Mouse (Mus musculus): ENCODE measurements around the gene Hoxd13. TPM values are rescaled to one million over a fixed set of nuclear protein-coding genes. Genes with fewer than 3 reads are reported as not detected.
A peak's percentile ranks its signal among the peaks of the same experiment; 100 is the strongest.

Gene Hoxd13
- polyA plus RNA-seq, 1 experiment from 2014 or later, result 0.14 TPM

- peaks cover 56% of the 10 kb centered on the region for H3K27me3 ChIP-seq (replicated peaks)
- H3K36me3 ChIP-seq, result no peaks in the 10 kb centered on the region
- peak overlapping the region; percentile 68 for H3K4me2 ChIP-seq
- H3K27ac ChIP-seq (replicated peaks), result peak overlapping the region; percentile 84
- peak overlapping the region; percentile 47 for H3K9ac ChIP-seq (replicated peaks)
- peaks cover 41% of the 10 kb centered on the region for H3K4me1 ChIP-seq
- no peaks in the 10 kb centered on the region for H3K9me3 ChIP-seq (replicated peaks)
- ATAC-seq (ENCODE audit: low FRiP score), result peak; percentile 32; the same call in 1 of the 2 replicates
- WGBS, result 3% methylated on average over 35 of the region's 35 CpGs
- peak overlapping the region; percentile 50 for H3K4me3 ChIP-seq (replicated peaks)
Measured at GRCm38 (mm10) chr2:74691995-74692807, 24.1 kb downstream of the Hoxd13 start.

DNA sequence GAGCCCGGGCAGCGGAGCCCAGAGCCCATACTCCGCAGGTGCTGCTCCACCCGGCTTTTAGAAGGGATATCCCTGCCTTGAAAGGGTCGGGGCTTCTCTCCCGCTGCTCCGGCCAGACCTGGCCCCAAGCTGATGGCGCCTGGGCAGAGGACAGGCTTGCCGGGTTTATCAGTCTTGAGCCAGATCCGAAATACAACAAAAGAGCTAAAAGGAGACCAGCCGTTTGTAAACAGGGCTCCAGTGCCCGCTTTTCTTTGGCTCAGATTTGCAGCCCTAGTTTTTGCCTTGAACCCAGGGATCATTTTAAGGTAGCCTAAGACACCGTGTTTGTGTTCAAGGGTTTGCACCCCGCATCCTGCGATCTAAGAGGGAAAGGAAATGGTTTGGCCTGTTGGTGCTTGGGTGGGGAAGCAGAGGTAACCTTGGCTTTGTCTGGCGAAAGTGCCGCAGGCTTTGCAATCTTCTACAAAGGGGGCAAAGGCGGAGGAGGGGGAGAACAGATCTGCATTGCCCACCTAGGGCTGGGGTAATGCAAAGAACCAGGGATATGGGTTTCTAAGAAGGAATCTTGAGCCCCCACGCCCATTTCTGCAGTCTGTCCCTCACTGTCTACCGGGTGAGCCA lies 24.8 kb downstream of the Hoxd13 start:
- H3K4me1 ChIP-seq, result peaks cover 46% of the 10 kb centered on the region
- H3K9ac ChIP-seq (replicated peaks), result peak overlapping the region; percentile 47
- H3K9me3 ChIP-seq (replicated peaks), result no peaks in the 10 kb centered on the region
- WGBS, result 1% methylated on average over 20 of the region's 20 CpGs
- peaks cover 53% of the 10 kb centered on the region for H3K27me3 ChIP-seq (replicated peaks)
- H3K36me3 ChIP-seq, result no peaks in the 10 kb centered on the region
- H3K27ac ChIP-seq (replicated peaks), result peak overlapping the region; percentile 84
- ATAC-seq (ENCODE audit: low FRiP score), result no peak
- H3K4me2 ChIP-seq, result peak overlapping the region; percentile 68
- H3K4me3 ChIP-seq (replicated peaks), result peak overlapping the region; percentile 50

DNA sequence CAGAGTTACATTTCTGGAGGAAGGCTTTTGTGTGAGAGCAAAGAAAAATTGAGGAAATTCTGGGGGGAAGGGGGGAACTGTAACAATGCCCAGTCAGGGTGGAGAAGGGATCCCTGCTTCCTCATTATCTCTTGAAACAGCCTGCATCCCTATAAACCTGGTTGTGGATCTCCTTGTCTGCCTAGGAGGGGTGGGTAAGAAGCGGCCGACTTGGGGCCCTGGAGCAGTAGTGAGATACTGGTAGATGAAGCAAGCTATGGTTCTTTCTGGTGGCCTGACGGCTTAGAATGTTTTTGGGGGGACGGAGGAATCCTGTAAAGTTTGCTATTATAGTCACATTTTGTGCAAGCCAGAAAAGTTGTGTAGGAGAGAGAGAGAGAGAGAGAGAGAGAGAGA lies 25.3 kb downstream of the Hoxd13 start:
- H3K4me1 ChIP-seq, result peaks cover 46% of the 10 kb centered on the region
- H3K27ac ChIP-seq (replicated peaks), result peak overlapping the region; percentile 84
- 6% methylated on average over 4 of the region's 4 CpGs for WGBS
- peak overlapping the region; percentile 68 for H3K4me2 ChIP-seq
- peak overlapping the region; percentile 47 for H3K9ac ChIP-seq (replicated peaks)
- no peaks in the 10 kb centered on the region for H3K9me3 ChIP-seq (replicated peaks)
- H3K27me3 ChIP-seq (replicated peaks), result peaks cover 51% of the 10 kb centered on the region
- H3K4me3 ChIP-seq (replicated peaks), result peak overlapping the region; percentile 50
- H3K36me3 ChIP-seq, result no peaks in the 10 kb centered on the region
- ATAC-seq (ENCODE audit: low FRiP score), result no peak

- no peak overlapping the region for H3K9ac ChIP-seq (replicated peaks)
- 2% methylated on average over 16 of the region's 16 CpGs for WGBS
- peaks cover 51% of the 10 kb centered on the region for H3K27me3 ChIP-seq (replicated peaks)
- H3K4me3 ChIP-seq (replicated peaks), result peak overlapping the region; percentile 50
- no peaks in the 10 kb centered on the region for H3K36me3 ChIP-seq
- H3K27ac ChIP-seq (replicated peaks), result peak overlapping the region; percentile 84
- peak overlapping the region; percentile 68 for H3K4me2 ChIP-seq
- peaks cover 46% of the 10 kb centered on the region for H3K4me1 ChIP-seq
- ATAC-seq (ENCODE audit: low FRiP score), result no peak
- H3K9me3 ChIP-seq (replicated peaks), result no peaks in the 10 kb centered on the region
Measured at GRCm38 (mm10) chr2:74694066-74694465, 26.0 kb downstream of the Hoxd13 start.

- Histone ChIP-seq H3K9ac (replicated peaks) (0 out of 2 replicates have a peak overlapping the region, but pooled peaks have one; percentile 10), H3K4me1 (peaks cover 56% of the 10 kb centered on the region), H3K27me3 (replicated peaks) (peaks cover 50% of the 10 kb centered on the region), H3K4me3 (replicated peaks) (peak overlapping the region; percentile 50; the same call in 1 of the 2 replicates), H3K4me2 (peak overlapping the region; percentile 68), H3K36me3 (no peaks in the 10 kb centered on the region), H3K9me3 (replicated peaks) (no peaks in the 10 kb centered on the region), H3K27ac (replicated peaks) (peak overlapping the region; percentile 28; the same call in 1 of the 2 replicates)
- WGBS, result 11% methylated on average over 1 of the region's 1 CpGs
- no peak for ATAC-seq (ENCODE audit: low FRiP score)
Measured at GRCm38 (mm10) chr2:74695383-74695782, 27.3 kb downstream of the Hoxd13 start.

DNA sequence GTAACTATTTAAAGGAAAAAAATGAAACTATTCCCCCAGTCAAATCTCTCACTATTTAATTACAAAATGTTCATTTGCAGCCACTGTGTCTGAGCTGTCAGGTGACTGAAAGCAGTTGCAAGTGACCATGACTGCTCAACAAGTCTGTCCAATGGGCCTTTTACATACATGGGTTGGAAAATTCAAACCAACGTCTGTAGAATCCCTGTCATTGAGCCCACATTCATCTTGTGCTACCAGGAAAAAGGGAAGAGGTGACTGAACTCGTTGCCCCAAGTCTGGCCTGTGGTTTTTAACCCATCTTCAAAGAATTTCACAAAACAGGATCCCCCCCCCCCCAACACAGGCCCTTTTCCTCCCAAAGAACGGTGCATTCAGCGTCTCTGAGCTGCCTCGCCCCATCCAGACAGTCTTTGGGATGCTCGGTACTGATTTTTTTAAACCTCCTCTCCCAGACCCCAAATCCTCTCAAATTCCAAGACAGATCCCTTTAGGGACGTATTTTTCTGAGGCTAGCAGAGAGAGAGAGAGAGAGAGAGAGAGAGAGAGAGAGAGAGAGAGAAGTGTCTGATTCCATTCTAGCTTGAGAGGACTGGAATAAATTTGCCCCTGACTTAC lies 27.8 kb downstream of the Hoxd13 start:
- Histone ChIP-seq H3K4me2 (peak overlapping the region; percentile 68), H3K4me1 (peaks cover 60% of the 10 kb centered on the region), H3K27ac (replicated peaks) (peak overlapping the region; percentile 89), H3K9me3 (replicated peaks) (no peaks in the 10 kb centered on the region), H3K36me3 (no peaks in the 10 kb centered on the region), H3K4me3 (replicated peaks) (peak overlapping the region; percentile 50), H3K27me3 (replicated peaks) (peaks cover 53% of the 10 kb centered on the region), H3K9ac (replicated peaks) (peak overlapping the region; percentile 32; the same call in 1 of the 2 replicates)
- 13% methylated on average over 7 of the region's 7 CpGs for WGBS
- ATAC-seq (ENCODE audit: low FRiP score), result no peak

DNA sequence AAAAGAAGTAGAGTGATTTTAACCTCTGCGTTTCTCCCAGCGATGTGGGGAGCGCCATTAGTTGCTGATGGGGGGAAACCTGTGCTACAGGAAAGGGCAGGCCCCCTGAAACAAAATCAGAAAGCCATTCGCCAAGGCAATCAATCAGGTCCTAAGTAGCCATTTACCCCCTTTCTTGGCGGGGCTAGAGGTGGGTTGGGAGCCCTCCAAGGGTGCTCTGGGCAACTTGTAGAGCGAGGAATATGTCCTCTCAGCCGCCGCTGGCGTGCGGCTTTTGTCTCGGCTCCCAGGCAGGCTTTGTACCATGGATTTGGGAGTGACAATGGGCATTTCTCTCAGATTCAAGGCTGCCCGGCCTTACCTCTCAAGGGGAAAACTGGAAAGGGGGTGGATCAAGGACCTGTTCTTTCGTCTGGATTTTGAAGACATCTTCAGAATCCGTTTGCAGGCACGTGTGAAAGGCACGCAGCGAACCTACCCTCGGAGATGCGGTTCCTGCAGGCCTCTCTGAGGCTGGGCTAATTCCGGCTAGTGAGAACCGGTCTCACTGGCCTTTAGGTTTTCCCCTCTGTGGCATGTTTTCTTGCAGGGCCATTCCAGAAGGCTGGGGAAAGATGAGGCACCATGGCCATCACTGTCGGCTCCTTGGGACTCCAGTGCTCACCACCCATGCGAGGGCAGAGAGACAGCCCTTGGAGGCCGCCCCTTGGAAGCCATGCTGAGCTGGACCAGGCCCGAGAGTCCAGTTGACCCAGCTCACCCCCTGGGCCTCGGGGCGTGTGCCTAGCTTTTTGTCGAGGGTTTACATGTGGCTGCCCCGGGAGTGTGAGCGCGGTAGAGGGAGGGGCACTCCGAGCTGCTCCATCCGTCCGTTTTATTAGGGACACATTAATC lies 28.6 kb downstream of the Hoxd13 start:
- Histone ChIP-seq H3K9ac (replicated peaks) (peak overlapping the region; percentile 63), H3K4me3 (replicated peaks) (peak overlapping the region; percentile 50), H3K27ac (replicated peaks) (peak overlapping the region; percentile 89), H3K27me3 (replicated peaks) (peaks cover 49% of the 10 kb centered on the region), H3K9me3 (replicated peaks) (no peaks in the 10 kb centered on the region), H3K4me2 (peak overlapping the region; percentile 68), H3K36me3 (no peaks in the 10 kb centered on the region), H3K4me1 (peaks cover 52% of the 10 kb centered on the region)
- ATAC-seq (ENCODE audit: low FRiP score), result peak; percentile 8; the same call in 1 of the 2 replicates
- 3% methylated on average over 34 of the region's 34 CpGs for WGBS

DNA sequence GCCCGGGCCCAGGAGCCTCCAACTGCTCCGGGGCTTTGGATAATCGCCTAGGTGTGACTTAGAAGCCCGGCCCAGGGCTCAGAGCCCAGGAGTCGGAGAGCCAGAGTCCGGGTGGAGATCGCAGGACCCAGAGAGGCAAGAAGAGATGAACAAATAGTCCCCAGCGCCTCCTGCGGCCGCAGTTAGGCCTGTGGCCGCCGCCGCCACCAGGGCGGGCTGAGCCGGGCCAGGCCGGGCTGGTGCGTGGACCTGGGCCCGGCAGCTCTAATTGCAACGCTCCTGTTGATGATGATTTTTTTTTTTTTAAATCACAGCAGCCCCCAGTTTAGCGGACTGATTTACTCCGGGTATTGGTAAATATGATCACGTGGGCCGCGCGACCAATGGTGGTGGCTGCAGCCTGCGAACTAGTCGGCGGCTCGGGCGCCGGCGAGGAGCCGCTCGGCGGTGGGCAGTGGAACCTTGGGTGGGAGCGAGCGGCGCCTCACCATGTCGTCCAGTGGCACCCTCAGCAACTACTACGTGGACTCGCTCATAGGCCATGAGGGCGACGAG lies 29.5 kb downstream of the Hoxd13 start, which contains the start of gene Hoxd9:
Gene Hoxd9 (plus strand): TSS at position 161 of the 555 bp plus-strand sequence.
- Histone ChIP-seq H3K9me3 (replicated peaks) (no peaks in the 10 kb centered on the region), H3K27ac (replicated peaks) (peak within 1 kb of the TSS; percentile 89), H3K4me1 (peaks cover 45% of the 10 kb centered on the region), H3K4me2 (peak within 1 kb of the TSS; percentile 68), H3K9ac (replicated peaks) (peak within 1 kb of the TSS; percentile 63), H3K27me3 (replicated peaks) (peaks cover 39% of the 10 kb centered on the region), H3K36me3 (no peaks in the 10 kb centered on the region), H3K4me3 (replicated peaks) (peak within 1 kb of the TSS; percentile 50)
- WGBS, result under 1% methylated on average over 43 of the region's 43 CpGs
- peak; percentile 76 for ATAC-seq (ENCODE audit: low FRiP score)

DNA sequence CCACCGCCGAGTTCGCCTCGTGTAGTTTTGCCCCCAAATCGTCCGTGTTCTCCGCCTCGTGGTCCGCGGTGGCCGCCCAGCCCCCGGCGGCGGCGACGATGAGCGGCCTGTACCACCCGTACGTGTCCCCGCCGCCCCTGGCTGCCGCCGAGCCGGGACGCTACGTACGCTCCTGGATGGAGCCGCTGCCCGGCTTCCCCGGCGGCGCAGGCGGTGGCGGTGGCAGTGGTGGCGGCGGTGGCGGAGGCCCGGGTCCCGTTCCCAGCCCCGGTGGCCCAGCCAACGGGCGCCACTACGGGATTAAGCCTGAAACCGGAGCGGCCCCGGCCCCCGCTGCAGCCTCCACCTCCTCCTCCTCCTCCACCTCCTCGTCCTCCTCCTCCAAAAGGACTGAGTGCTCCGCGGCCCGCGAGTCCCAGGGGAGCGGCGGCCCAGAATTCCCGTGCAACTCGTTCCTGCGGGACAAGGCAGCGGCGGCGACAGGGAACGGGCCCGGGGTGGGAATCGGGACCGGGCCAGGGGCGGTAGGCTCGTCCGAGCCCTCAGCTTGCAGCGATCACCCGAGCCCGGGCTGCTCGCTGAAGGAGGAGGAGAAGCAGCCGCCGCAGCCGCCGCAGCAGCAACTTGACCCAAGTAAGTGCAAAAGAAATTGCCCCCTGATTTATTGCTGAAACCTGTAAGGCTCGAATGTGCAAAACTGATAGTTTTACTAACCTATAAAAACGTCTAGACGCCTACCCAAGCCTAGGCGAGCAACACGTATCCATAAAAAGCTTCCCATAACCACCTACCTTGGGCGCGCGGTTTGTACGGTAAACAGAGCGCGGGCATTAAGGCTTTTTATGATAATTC lies 30.3 kb downstream of the Hoxd13 start:
- peak; percentile 34; the same call in 1 of the 2 replicates for ATAC-seq (ENCODE audit: low FRiP score)
- Histone ChIP-seq H3K9ac (replicated peaks) (peak overlapping the region; percentile 63), H3K9me3 (replicated peaks) (no peaks in the 10 kb centered on the region), H3K4me1 (peaks cover 42% of the 10 kb centered on the region), H3K27me3 (replicated peaks) (peaks cover 33% of the 10 kb centered on the region), H3K27ac (replicated peaks) (peak overlapping the region; percentile 89), H3K4me3 (replicated peaks) (peak overlapping the region; percentile 50), H3K36me3 (no peaks in the 10 kb centered on the region), H3K4me2 (peak overlapping the region; percentile 68)
- under 1% methylated on average over 79 of the region's 86 CpGs for WGBS

DNA sequence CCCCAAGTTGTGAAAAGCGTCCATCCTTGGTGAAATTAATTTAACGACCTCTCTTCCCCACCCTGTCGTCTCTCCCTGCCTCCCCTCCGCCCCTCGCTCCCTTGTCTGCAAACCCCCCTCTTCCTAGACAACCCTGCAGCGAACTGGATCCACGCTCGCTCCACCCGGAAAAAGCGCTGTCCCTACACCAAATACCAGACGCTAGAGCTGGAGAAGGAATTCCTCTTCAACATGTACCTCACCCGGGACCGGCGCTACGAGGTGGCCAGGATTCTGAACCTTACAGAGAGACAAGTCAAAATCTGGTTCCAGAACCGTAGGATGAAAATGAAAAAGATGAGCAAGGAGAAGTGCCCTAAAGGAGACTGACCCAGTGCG lies 30.9 kb downstream of the Hoxd13 start:
- no peaks in the 10 kb centered on the region for H3K36me3 ChIP-seq
- H3K9me3 ChIP-seq (replicated peaks), result no peaks in the 10 kb centered on the region
- H3K27me3 ChIP-seq (replicated peaks), result peaks cover 30% of the 10 kb centered on the region
- peak overlapping the region; percentile 68 for H3K4me2 ChIP-seq
- peaks cover 48% of the 10 kb centered on the region for H3K4me1 ChIP-seq
- ATAC-seq (ENCODE audit: low FRiP score), result 0 out of 2 replicates have a peak, but pooled peaks have one; percentile 5
- peak overlapping the region; percentile 63 for H3K9ac ChIP-seq (replicated peaks)
- WGBS, result 2% methylated on average over 17 of the region's 17 CpGs
- peak overlapping the region; percentile 89 for H3K27ac ChIP-seq (replicated peaks)
- H3K4me3 ChIP-seq (replicated peaks), result peak overlapping the region; percentile 50
